Mouse (Mus musculus) gastrocnemius, postnatal 36 days (tissue): ENCODE data around the gene Hoxb4. TPM values are rescaled to one million over a fixed set of nuclear protein-coding genes. Genes with fewer than 3 reads are reported as not detected.

Source experiments
- DNase-seq, 2 experiments: peaks; one replicate each; pipeline ENCODE4 v3.0.0; 2022
- intact Hi-C: fragments of 180-260 bp; cut with DNase I; formaldehyde crosslinking; loops from one replicate; pipeline ENCODE4 v1.15.1; 2025
- long read RNA-seq, 2 experiments: library from polyadenylated mRNA; stranded (forward); transcript quantifications; one replicate each; pipeline ENCODE4 v2.0.0; 2021
- total RNA-seq, 2 experiments: library from RNA; stranded (reverse); gene quantifications; 2 replicates each; pipeline ENCODE4 v1.2.3; 2021

Gene Hoxb4
- total RNA-seq: under 1 TPM; 0.23 to 0.54 TPM
- long read RNA-seq, experiment 1: 0 reads
- long read RNA-seq, experiment 2: 0 reads

GRCm38 (mm10) chr11:96317608-96318367 lies at the start of gene Hoxb4:
Gene Hoxb4, plus strand, starts transcription at chr11:96318267.
- DNase-seq: no peak
- intact Hi-C loops: no loop called here

- intact Hi-C loops: no loop called here
- DNase-seq: no peak
Observed at GRCm38 (mm10) chr11:96269869-96270268, 48.2 kb upstream of the Hoxb4 start.

GRCm38 (mm10) chr11:96270996-96271540 lies 47.0 kb upstream of the Hoxb4 start, which contains the start of gene Hoxb9:
Gene Hoxb9, plus strand, starts transcription at chr11:96271457.
- intact Hi-C loops: no loop called here

GRCm38 (mm10) chr11:96271541-96272011 lies 46.5 kb upstream of the Hoxb4 start:
- no peak for DNase-seq
- intact Hi-C loops: no loop called here

More at GRCm38 (mm10) chr11:96270996-96271540, 47.0 kb upstream of the Hoxb4 start, which contains the start of gene Hoxb9:
- DNase-seq: no peak

GRCm38 (mm10) chr11:96272024-96272921 lies 45.8 kb upstream of the Hoxb4 start:
- intact Hi-C loops: no loop called here

GRCm38 (mm10) chr11:96274428-96274827 lies 43.6 kb upstream of the Hoxb4 start:
- no peak for DNase-seq
- intact Hi-C loops: no loop called here

More at GRCm38 (mm10) chr11:96272024-96272921, 45.8 kb upstream of the Hoxb4 start:
- no peak for DNase-seq

- intact Hi-C loops: loop anchor here (5.0 kb wide), 1 partner anchor 261 kb away; no protein-coding TSS in a partner anchor
- DNase-seq: no peak
Observed at GRCm38 (mm10) chr11:96275896-96276295, 42.2 kb upstream of the Hoxb4 start.

- DNase-seq: no peak
- intact Hi-C loops: loop anchor here (2.0 to 5.0 kb wide), 3 partner anchors 260 to 343 kb away; no protein-coding TSS in a partner anchor
Observed at GRCm38 (mm10) chr11:96277151-96278044, 40.7 kb upstream of the Hoxb4 start.

- no peak for DNase-seq
- intact Hi-C loops: loop anchor here (2.0 to 5.0 kb wide), 3 partner anchors 259 to 342 kb away; no protein-coding TSS in a partner anchor
Observed at GRCm38 (mm10) chr11:96278324-96278723, 39.7 kb upstream of the Hoxb4 start.

GRCm38 (mm10) chr11:96278773-96279172 lies 39.3 kb upstream of the Hoxb4 start:
- peak; percentile 62 to 70 for DNase-seq
- intact Hi-C loops: loop anchor here (2.0 to 5.0 kb wide), 3 partner anchors 259 to 342 kb away; no protein-coding TSS in a partner anchor

- no peak for DNase-seq
- intact Hi-C loops: loop anchor here (2.0 to 5.0 kb wide), 4 partner anchors 258 to 583 kb away; no protein-coding TSS in a partner anchor
Observed at GRCm38 (mm10) chr11:96279421-96280233, 38.4 kb upstream of the Hoxb4 start.

- intact Hi-C loops: loop anchor here (5.0 kb wide), 1 partner anchor 582 kb away; no protein-coding TSS in a partner anchor
Observed at GRCm38 (mm10) chr11:96280399-96281378, 37.4 kb upstream of the Hoxb4 start.

GRCm38 (mm10) chr11:96281396-96281795 lies 36.7 kb upstream of the Hoxb4 start:
- DNase-seq: no peak
- intact Hi-C loops: loop anchor here (5.0 kb wide), 1 partner anchor 581 kb away; no protein-coding TSS in a partner anchor

More at GRCm38 (mm10) chr11:96280399-96281378, 37.4 kb upstream of the Hoxb4 start:
- no peak for DNase-seq

GRCm38 (mm10) chr11:96281855-96282570 lies 36.1 kb upstream of the Hoxb4 start, which contains the start of gene Hoxb8:
Gene Hoxb8, plus strand, starts transcription at chr11:96281905.
- intact Hi-C loops: loop anchor here (5.0 kb wide), 1 partner anchor 580 kb away; no protein-coding TSS in a partner anchor
- DNase-seq: no peak

- DNase-seq: no peak
- intact Hi-C loops: loop anchor here (5.0 kb wide), 1 partner anchor 579 kb away; no protein-coding TSS in a partner anchor
Observed at GRCm38 (mm10) chr11:96282795-96283430, 35.2 kb upstream of the Hoxb4 start.
